Mouse (Mus musculus) embryonic facial prominence, embryonic 11.5 days (tissue): ENCODE data around the gene Acsl1. TPM values are rescaled to one million over a fixed set of nuclear protein-coding genes. Genes with fewer than 3 reads are reported as not detected.

Experiments used
- ATAC-seq: fragments of 200-750 bp; cut with Nextera tagmentation; replicated peaks from 2 replicates; pipeline ENCODE4 v1.8.0; 2017; ENCODE audit warnings: low read depth; ENCODE audit not compliant: insufficient number of reproducible peaks, low FRiP score, low TSS enrichment
- DNase-seq: peaks from one replicate; pipeline ENCODE4 v3.0.0-alpha.2; 2015; ENCODE audit warnings: low spot score
- H3K27ac ChIP-seq: fragments of 300-500 bp; sonication (generic); replicated peaks from 2 replicates; pipeline ENCODE4 v1.5.1; 2014; ENCODE audit warnings: mild to moderate bottlenecking, low read depth, low read length, control low read depth
- H3K27me3 ChIP-seq: fragments of 300-500 bp; sonication (generic); 2 replicates; pipeline ENCODE4 v1.6.1; 2014; ENCODE audit warnings: mild to moderate bottlenecking, low read length, moderate library complexity, mixed read lengths; ENCODE audit not compliant: control insufficient read depth, insufficient read depth
- H3K36me3 ChIP-seq: fragments of 300-500 bp; sonication (generic); replicated peaks from 2 replicates; pipeline ENCODE4 v1.6.1; 2014; ENCODE audit warnings: low read depth, mild to moderate bottlenecking, low read length, moderate library complexity, mixed read lengths; ENCODE audit not compliant: control insufficient read depth, insufficient read depth
- H3K4me1 ChIP-seq: fragments of 300-500 bp; sonication (generic); 2 replicates; pipeline ENCODE4 v1.6.1; 2014; ENCODE audit warnings: low read length, mixed read lengths; ENCODE audit not compliant: control insufficient read depth, insufficient read depth
- H3K4me2 ChIP-seq: fragments of 300-500 bp; sonication (generic); 2 replicates; pipeline ENCODE4 v1.6.1; 2014; ENCODE audit warnings: low read depth, mild to moderate bottlenecking, control low read depth, low read length, moderate library complexity
- H3K4me3 ChIP-seq: fragments of 300-500 bp; sonication (generic); 2 replicates; pipeline ENCODE4 v1.5.1; 2014; ENCODE audit warnings: low read depth, low read length, control low read depth
- H3K9ac ChIP-seq: fragments of 300-500 bp; sonication (generic); replicated peaks from 2 replicates; pipeline ENCODE4 v1.6.1; 2014; ENCODE audit warnings: mild to moderate bottlenecking, control low read depth, low read length
- H3K9me3 ChIP-seq: fragments of 300-500 bp; sonication (generic); replicated peaks from 2 replicates; pipeline ENCODE4 v1.6.1; 2016; ENCODE audit warnings: mild to moderate bottlenecking, low read length, inconsistent platforms, mixed read lengths; ENCODE audit not compliant: control insufficient read depth
- WGBS: fragments of 180-500 bp; shearing (Covaris S2); extraction: QIAGEN DNeasy Blood & Tissue Kit; methylation state at CpG from one replicate; pipeline ENCODE4 v1.1.7; 2014; 5-methylcytosine and 5-hydroxymethylcytosine counted together
- polyA plus RNA-seq: library from polyadenylated mRNA; unstranded; fragments of >200 nt; fragmentation: Nextera tagmentation; extraction: Ambion mirVana; gene quantifications from 2 replicates; pipeline ENCODE4 v1.2.1, GENCODE M21; 2014

Gene Acsl1
- polyA plus RNA-seq = 11.7 and 13.8 TPM in 2 replicates

- Histone ChIP-seq H3K9ac (peak within 1 kb of the TSS; percentile 75), H3K27ac (peak within 1 kb of the TSS; percentile 35; the same call in 1 of the 2 replicates), H3K27me3 (no peaks in the 10 kb centered on the region), H3K4me3 (peak within 1 kb of the TSS; percentile 79), H3K4me1 (no peaks in the 10 kb centered on the region), H3K9me3 (no peaks in the 10 kb centered on the region), H3K4me2 (peak within 1 kb of the TSS; percentile 97), H3K36me3 (no peaks in the 10 kb centered on the region)
- DNase-seq (peak; percentile 97), ATAC-seq (peak; percentile 95)
- under 1% methylated on average over 81 of the region's 106 CpGs for WGBS
Observed at GRCm38 (mm10) chr8:46470792-46471781, at the start of gene Acsl1. Acsl1 (plus strand) TSS chr8:46471037.

GRCm38 (mm10) chr8:46421515-46421914 is 49.3 kb upstream of the Acsl1 start:
- DNase-seq (no peak), ATAC-seq (no peak)
- H3K36me3 ChIP-seq = no peaks in the 10 kb centered on the region
- H3K9me3 ChIP-seq = no peaks in the 10 kb centered on the region
- no peaks in the 10 kb centered on the region for H3K27me3 ChIP-seq
- H3K27ac ChIP-seq = no peak overlapping the region
- WGBS = 75% methylated on average over 6 of the region's 6 CpGs
- H3K4me2 ChIP-seq = no peak overlapping the region
- no peaks in the 10 kb centered on the region for H3K4me1 ChIP-seq
- no peak overlapping the region for H3K4me3 ChIP-seq
- H3K9ac ChIP-seq = no peak overlapping the region

DNA sequence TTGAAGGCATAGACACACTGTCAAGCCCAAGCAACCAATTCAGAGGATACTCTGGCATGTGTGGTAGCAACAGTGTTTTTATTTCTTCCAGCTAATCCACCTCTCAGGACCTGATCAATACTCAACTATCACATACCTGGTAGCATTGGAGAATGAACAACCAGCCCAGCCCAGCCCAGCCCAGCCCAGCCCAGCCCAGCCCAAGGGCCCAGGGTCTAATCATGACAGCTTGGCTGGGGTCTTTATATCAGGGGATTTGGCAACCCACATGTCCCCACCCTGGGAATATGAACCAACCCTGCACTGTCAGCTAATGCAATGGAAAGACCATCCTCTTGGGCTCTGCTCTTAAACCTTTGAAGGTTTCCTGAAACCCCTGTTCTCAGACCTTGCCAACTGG is 42.9 kb upstream of the Acsl1 start:
- H3K4me1 ChIP-seq = no peaks in the 10 kb centered on the region
- no peak overlapping the region for H3K4me2 ChIP-seq
- no peak overlapping the region for H3K4me3 ChIP-seq
- H3K9ac ChIP-seq = no peak overlapping the region
- ATAC-seq (no peak), DNase-seq (no peak)
- H3K36me3 ChIP-seq = no peaks in the 10 kb centered on the region
- no peaks in the 10 kb centered on the region for H3K27me3 ChIP-seq
- no peaks in the 10 kb centered on the region for H3K9me3 ChIP-seq
- H3K27ac ChIP-seq = no peak overlapping the region

- Histone ChIP-seq H3K9me3 (no peaks in the 10 kb centered on the region), H3K4me3 (no peak overlapping the region), H3K27me3 (no peaks in the 10 kb centered on the region), H3K9ac (no peak overlapping the region), H3K4me2 (no peak overlapping the region), H3K4me1 (no peaks in the 10 kb centered on the region), H3K36me3 (no peaks in the 10 kb centered on the region), H3K27ac (no peak overlapping the region)
- DNase-seq = no peak
- ATAC-seq = no peak
- 67% methylated on average over 7 of the region's 7 CpGs for WGBS
Observed at GRCm38 (mm10) chr8:46429871-46430270, 41.0 kb upstream of the Acsl1 start.

GRCm38 (mm10) chr8:46431921-46432320 is 38.9 kb upstream of the Acsl1 start:
- H3K9me3 ChIP-seq = no peaks in the 10 kb centered on the region
- WGBS = 91% methylated on average over 4 of the region's 4 CpGs
- no peak for ATAC-seq

GRCm38 (mm10) chr8:46432581-46432980 is 38.3 kb upstream of the Acsl1 start:
- H3K36me3 ChIP-seq = no peaks in the 10 kb centered on the region
- no peaks in the 10 kb centered on the region for H3K9me3 ChIP-seq
- WGBS = 95% methylated on average over 3 of the region's 3 CpGs
- H3K9ac ChIP-seq = no peak overlapping the region
- H3K4me3 ChIP-seq = no peak overlapping the region
- no peak overlapping the region for H3K27ac ChIP-seq
- no peaks in the 10 kb centered on the region for H3K4me1 ChIP-seq
- no peak overlapping the region for H3K4me2 ChIP-seq
- DNase-seq = no peak
- H3K27me3 ChIP-seq = no peaks in the 10 kb centered on the region
- ATAC-seq = no peak

More at GRCm38 (mm10) chr8:46431921-46432320, 38.9 kb upstream of the Acsl1 start:
- no peak for DNase-seq
- H3K27me3 ChIP-seq = no peaks in the 10 kb centered on the region
- H3K4me1 ChIP-seq = no peaks in the 10 kb centered on the region
- H3K9ac ChIP-seq = no peak overlapping the region
- H3K27ac ChIP-seq = no peak overlapping the region
- H3K4me3 ChIP-seq = no peak overlapping the region
- H3K4me2 ChIP-seq = no peak overlapping the region
- no peaks in the 10 kb centered on the region for H3K36me3 ChIP-seq

GRCm38 (mm10) chr8:46433656-46434055 is 37.2 kb upstream of the Acsl1 start:
- Histone ChIP-seq H3K27ac (no peak overlapping the region), H3K4me1 (no peaks in the 10 kb centered on the region), H3K36me3 (no peaks in the 10 kb centered on the region), H3K27me3 (no peaks in the 10 kb centered on the region), H3K9ac (no peak overlapping the region), H3K4me3 (no peak overlapping the region), H3K9me3 (no peaks in the 10 kb centered on the region), H3K4me2 (no peak overlapping the region)
- 80% methylated on average over 1 of the region's 1 CpGs for WGBS
- ATAC-seq (no peak), DNase-seq (no peak)

DNA sequence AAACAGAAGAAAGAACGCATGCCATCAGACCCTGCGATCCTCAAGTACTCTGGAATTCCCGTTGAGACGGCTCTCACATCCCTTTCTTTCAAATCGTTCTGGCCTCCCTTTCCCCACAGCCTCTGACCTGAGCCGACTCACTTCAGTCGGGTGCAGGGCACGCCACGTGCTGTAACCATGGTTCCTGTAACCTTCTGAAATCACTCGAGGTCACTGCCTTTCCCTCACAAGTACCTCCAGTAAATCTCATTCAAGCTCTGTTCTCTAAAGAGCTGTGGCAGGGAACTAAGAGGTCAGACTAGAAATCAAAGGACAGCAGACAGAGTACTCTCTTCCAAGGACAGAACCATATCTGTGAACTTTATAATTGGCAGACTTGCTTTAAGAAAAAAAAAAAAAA is 32.3 kb upstream of the Acsl1 start:
- no peak overlapping the region for H3K4me2 ChIP-seq
- WGBS = 63% methylated on average over 10 of the region's 10 CpGs
- no peak overlapping the region for H3K9ac ChIP-seq
- no peak overlapping the region for H3K27ac ChIP-seq
- H3K9me3 ChIP-seq = no peaks in the 10 kb centered on the region
- no peak for ATAC-seq
- DNase-seq = no peak
- H3K27me3 ChIP-seq = no peaks in the 10 kb centered on the region
- no peaks in the 10 kb centered on the region for H3K36me3 ChIP-seq
- no peak overlapping the region for H3K4me3 ChIP-seq
- no peaks in the 10 kb centered on the region for H3K4me1 ChIP-seq
